In the genomic region with DNA sequence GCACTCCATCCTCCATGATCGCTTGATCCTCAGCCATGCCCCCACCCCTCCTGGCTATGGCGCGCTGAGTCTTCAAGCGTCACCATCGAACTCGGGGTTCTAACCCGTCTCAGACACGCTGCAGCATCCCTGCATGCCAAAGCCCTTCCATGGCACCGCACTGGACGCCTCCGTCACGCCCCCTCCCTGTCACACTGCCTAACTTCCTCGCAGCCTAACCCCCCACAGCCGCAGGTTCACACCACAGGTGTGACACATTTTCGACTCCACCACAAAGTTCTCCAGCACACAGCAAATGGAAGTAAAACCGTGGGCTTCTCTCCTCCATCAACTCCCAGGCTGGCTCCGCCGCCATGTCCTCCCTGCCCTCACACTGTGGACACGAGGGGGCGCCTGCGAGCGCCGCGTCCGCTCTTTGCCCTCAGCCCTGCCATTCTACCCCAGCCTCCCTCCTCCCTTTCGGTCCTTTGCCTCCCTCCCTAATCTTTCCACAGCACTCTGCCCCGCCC, we compare ENCODE assay signal across 8 mouse cellular contexts. TPM values are rescaled to one million over a fixed set of nuclear protein-coding genes. Genes with fewer than 3 reads are reported as not detected.
DNase-seq lines count a peak whose midpoint lies in the region; ATAC-seq and TF ChIP-seq lines count a peak whose summit lies in the region.

No protein-coding gene starts in this region.

- peaks cover 15% of the 10 kb centered on the region for H3K27me3 ChIP-seq in neural tube, embryonic 13.5 days

- peak; percentile 73 for TF ChIP-seq CTCF in lung, adult 2 months (IDR thresholded peaks at IDR 0.05; ENCODE audit: insufficient read depth, low read length)

- peak overlapping the region; percentile 13 for H3K9ac ChIP-seq in neural tube, embryonic 13.5 days

- WGBS in lung, adult 2 months, result 7% methylated on average over 27 of the region's 27 CpGs
- 2% methylated on average over 26 of the region's 27 CpGs for WGBS in neural tube, embryonic 13.5 days

- H3K4me3 ChIP-seq in lung, adult 2 months (replicated peaks; ENCODE audit: extremely low read depth, low read depth, low read length), result peak overlapping the region; percentile 50
- peak overlapping the region; percentile 24 for H3K4me3 ChIP-seq in neural tube, embryonic 13.5 days

- TF ChIP-seq POLR2A in lung, adult 2 months (IDR thresholded peaks at IDR 0.05; ENCODE audit: borderline replicate concordance, extremely low read depth, low read depth, low read length), result no peak

- H3K36me3 ChIP-seq in neural tube, embryonic 13.5 days, result peaks cover 22% of the 10 kb centered on the region

- ATAC-seq in CD4-positive, CD25-positive, alpha-beta regulatory T cell, adult 4 months, result peak; percentile 73
- ATAC-seq in common myeloid progenitor, adult 5-6 weeks (replicated peaks; ENCODE audit: low read depth, poor library complexity, severe bottlenecking), result peak; percentile 64
- no peak for ATAC-seq in neural tube, embryonic 13.5 days (ENCODE audit: low read depth)

- peak overlapping the region; percentile 50 for H3K4me2 ChIP-seq in neural tube, embryonic 13.5 days

- peaks cover 6% of the 10 kb centered on the region for H3K4me1 ChIP-seq in lung, adult 2 months (ENCODE audit: control insufficient read depth, insufficient read depth, low read length)
- peaks cover 55% of the 10 kb centered on the region for H3K4me1 ChIP-seq in neural tube, embryonic 13.5 days (replicated peaks)

- no peaks in the 10 kb centered on the region for H3K9me3 ChIP-seq in neural tube, embryonic 13.5 days

- H3K27ac ChIP-seq in neural tube, embryonic 13.5 days (replicated peaks), result no peak overlapping the region

- peak; percentile 82 for DNase-seq in NIH3T3 (ENCODE audit: low read depth)
- DNase-seq in heart, adult 18-20 months, result peak; percentile 78 to 86
- peak; percentile 55 for DNase-seq in kidney, adult 11 months
- DNase-seq in lung, adult 2 months, result peak; percentile 73
- no peak for DNase-seq in frontal cortex, postnatal 25 days (ENCODE audit: low spot score in 2 of 2)

RNA-seq across cellular contexts. Expression of gene Sema6b, which starts 5.6 kb away (rescaled TPM):
- polyA plus RNA-seq in CD4-positive, CD25-positive, alpha-beta regulatory T cell, adult 4 months (2017; shearing (Covaris generic)), result not detected
- 2.8 TPM in 2 replicates for total RNA-seq in common myeloid progenitor, adult 5-6 weeks (2017)
- 10 to 100 TPM; 12.5 to 13.5 TPM for total RNA-seq in heart, adult 18-20 months (2021)
- polyA plus RNA-seq in lung, adult 2 months (2012; rRNA removed), result 12.5 and 21.2 TPM in 2 replicates
- polyA plus RNA-seq in neural tube, embryonic 13.5 days (2015; fragmentation: Nextera tagmentation; extraction: Ambion mirVana), result 10.9 and 11.1 TPM in 2 replicates

RNA-seq across cellular contexts. Expression of gene Lrg1, which starts 12.7 kb away (rescaled TPM):
- not detected for polyA plus RNA-seq in CD4-positive, CD25-positive, alpha-beta regulatory T cell, adult 4 months (2017; shearing (Covaris generic))
- total RNA-seq in common myeloid progenitor, adult 5-6 weeks (2017), result 0.14 TPM in 1 of 2 replicates, not detected in the other
- 10 to 100 TPM; 56.2 to 65.4 TPM for total RNA-seq in heart, adult 18-20 months (2021)
- polyA plus RNA-seq in lung, adult 2 months (2012; rRNA removed), result 174 and 240 TPM in 2 replicates
- 0.22 TPM in 1 of 2 replicates, not detected in the other for polyA plus RNA-seq in neural tube, embryonic 13.5 days (2015; fragmentation: Nextera tagmentation; extraction: Ambion mirVana)

RNA-seq across cellular contexts. Expression of gene Plin5, which starts 17.1 kb away (rescaled TPM):
- not detected for polyA plus RNA-seq in CD4-positive, CD25-positive, alpha-beta regulatory T cell, adult 4 months (2017; shearing (Covaris generic))
- total RNA-seq in common myeloid progenitor, adult 5-6 weeks (2017), result not detected in 2 replicates
- 100 to 1,000 TPM; 166 TPM for total RNA-seq in heart, adult 18-20 months (2021)
- polyA plus RNA-seq in lung, adult 2 months (2012; rRNA removed), result 5.5 and 8.6 TPM in 2 replicates
- 0.83 and 0.93 TPM in 2 replicates for polyA plus RNA-seq in neural tube, embryonic 13.5 days (2015; fragmentation: Nextera tagmentation; extraction: Ambion mirVana)

RNA-seq across cellular contexts. Expression of gene Plin4, which starts 24.9 kb away (rescaled TPM):
- not detected for polyA plus RNA-seq in CD4-positive, CD25-positive, alpha-beta regulatory T cell, adult 4 months (2017; shearing (Covaris generic))
- total RNA-seq in common myeloid progenitor, adult 5-6 weeks (2017), result not detected in 2 replicates
- total RNA-seq in heart, adult 18-20 months (2021), result 100 to 1,000 TPM; 118 to 175 TPM
- polyA plus RNA-seq in lung, adult 2 months (2012; rRNA removed), result 25.2 and 38.9 TPM in 2 replicates
- 0.03 and 0.11 TPM in 2 replicates for polyA plus RNA-seq in neural tube, embryonic 13.5 days (2015; fragmentation: Nextera tagmentation; extraction: Ambion mirVana)

RNA-seq across cellular contexts. Expression of gene Tnfaip8l1, which starts 27.8 kb away (rescaled TPM):
- 10 to 100 TPM; 30.3 to 43.4 TPM for polyA plus RNA-seq in CD4-positive, CD25-positive, alpha-beta regulatory T cell, adult 4 months (2017; shearing (Covaris generic))
- 3.2 and 3.7 TPM in 2 replicates for total RNA-seq in common myeloid progenitor, adult 5-6 weeks (2017)
- total RNA-seq in heart, adult 18-20 months (2021), result 1 to 10 TPM; 1.3 to 1.5 TPM
- 3.5 and 3.6 TPM in 2 replicates for polyA plus RNA-seq in lung, adult 2 months (2012; rRNA removed)
- polyA plus RNA-seq in neural tube, embryonic 13.5 days (2015; fragmentation: Nextera tagmentation; extraction: Ambion mirVana), result 8.5 and 9.1 TPM in 2 replicates

Comparison
In these comparisons a context has a peak if more than half of its experiments do, and no peak if none do; other contexts are left out.
1. DNase-seq: peak in NIH3T3 (single experiment), heart, adult 18-20 months (2 of 2), kidney, adult 11 months (single experiment) and lung, adult 2 months (single experiment); none in frontal cortex, postnatal 25 days (0 of 2).
2. RNA of gene Sema6b, which starts 5.6 kb away (polyA plus RNA-seq): 12.5 to 21.2 TPM in lung, adult 2 months and 10.9 to 11.1 TPM in neural tube, embryonic 13.5 days; not detected in CD4-positive, CD25-positive, alpha-beta regulatory T cell, adult 4 months; every median in the first group is over 10 times any median in the second.
3. RNA of gene Lrg1, which starts 12.7 kb away (polyA plus RNA-seq): 174 to 240 TPM in lung, adult 2 months; 0.22 TPM in neural tube, embryonic 13.5 days and not detected in CD4-positive, CD25-positive, alpha-beta regulatory T cell, adult 4 months; every median in the first group is over 100 times any median in the second.